Mouse (Mus musculus): ENCODE measurements around the gene Cox8b.
"Not testable (repeated sequence)": the region's sequence is repeated elsewhere in the genome, so short reads cannot be mapped to it uniquely, and the experiment has no call there.

Cox8b gene

GRCm38 (mm10) chr7:140914031-140914690, 13.9 kb upstream of the Cox8b start:
- in situ Hi-C loops (cut with MboI, MseI) = no loop called here

- in situ Hi-C loops (cut with MboI, MseI) = no loop called here
Observed at GRCm38 (mm10) chr7:140912846-140913482, 12.7 kb upstream of the Cox8b start.

GRCm38 (mm10) chr7:140912293-140912692, 12.0 kb upstream of the Cox8b start:
- in situ Hi-C loops (cut with MboI, MseI) = no loop called here

GRCm38 (mm10) chr7:140908634-140909107, 8.4 kb upstream of the Cox8b start:
- in situ Hi-C loops (cut with MboI, MseI) = no loop called here

GRCm38 (mm10) chr7:140908181-140908580, 7.9 kb upstream of the Cox8b start:
- in situ Hi-C loops (cut with MboI, MseI) = no loop called here

GRCm38 (mm10) chr7:140907697-140908096, 7.5 kb upstream of the Cox8b start:
- in situ Hi-C loops (cut with MboI, MseI) = no loop called here

- in situ Hi-C loops (cut with MboI, MseI) = no loop called here
Observed at GRCm38 (mm10) chr7:140907131-140907530, 6.9 kb upstream of the Cox8b start.

GRCm38 (mm10) chr7:140905642-140906081, 5.4 kb upstream of the Cox8b start:
- in situ Hi-C loops (cut with MboI, MseI) = no loop called here

- in situ Hi-C loops (cut with MboI, MseI) = loop anchor here (5.0 kb wide), 3 partner anchors 56 to 144 kb away; partner anchors contain the start of genes Odf3 (in 1 of the 2) and Scgb1c1 (in 1 of the 2)
Observed at GRCm38 (mm10) chr7:140903212-140903611, 3.0 kb upstream of the Cox8b start.

GRCm38 (mm10) chr7:140902036-140902875, 2.0 kb upstream of the Cox8b start:
- in situ Hi-C loops (cut with MboI, MseI) = loop anchor here (5.0 kb wide), 3 partner anchors 55 to 145 kb away; partner anchors contain the start of genes Odf3 (in 1 of the 2) and Scgb1c1 (in 1 of the 2)

GRCm38 (mm10) chr7:140899121-140899520, 1.1 kb downstream of the Cox8b start:
- in situ Hi-C loops (cut with MboI, MseI) = no loop called here

GRCm38 (mm10) chr7:140897863-140898262, 2.4 kb downstream of the Cox8b start:
- in situ Hi-C loops (cut with MboI, MseI) = no loop called here

- in situ Hi-C loops (cut with MboI, MseI) = no loop called here
Observed at GRCm38 (mm10) chr7:140894611-140895010, 5.6 kb downstream of the Cox8b start.

- in situ Hi-C loops (cut with MboI, MseI) = no loop called here
Observed at GRCm38 (mm10) chr7:140894031-140894430, 6.2 kb downstream of the Cox8b start.

- in situ Hi-C loops (cut with MboI, MseI) = not testable (repeated sequence)
Observed at GRCm38 (mm10) chr7:140890636-140891035, 9.6 kb downstream of the Cox8b start.

- in situ Hi-C loops (cut with MboI, MseI) = no loop called here
Observed at GRCm38 (mm10) chr7:140882469-140882803, 17.8 kb downstream of the Cox8b start.

- in situ Hi-C loops (cut with MboI, MseI) = no loop called here
Observed at GRCm38 (mm10) chr7:140881696-140882468, 18.4 kb downstream of the Cox8b start, which contains the start of the genes Psmd13 and Sirt3. Psmd13 (plus strand) TSS chr7:140881968. Sirt3 (minus strand) TSS chr7:140882309.

GRCm38 (mm10) chr7:140880865-140881515, 19.3 kb downstream of the Cox8b start:
- in situ Hi-C loops (cut with MboI, MseI) = no loop called here

GRCm38 (mm10) chr7:140880419-140880818, 19.8 kb downstream of the Cox8b start:
- in situ Hi-C loops (cut with MboI, MseI) = no loop called here

- in situ Hi-C loops (cut with MboI, MseI) = no loop called here
Observed at GRCm38 (mm10) chr7:140879355-140879754, 20.9 kb downstream of the Cox8b start.

- in situ Hi-C loops (cut with MboI, MseI) = no loop called here
Observed at GRCm38 (mm10) chr7:140877364-140877763, 22.9 kb downstream of the Cox8b start.
